Mouse (Mus musculus) monocyte, adult 2 months (primary cell): ENCODE measurements at regions not wholly inside any gene's neighbourhood (a gene's known extent, or its start where the extent isn't known, plus 50 kb on each side); places are given as distances from the start of the nearest gene placed in this dataset.

Experiments used
- DNase-seq, 2 experiments: peaks; one replicate each; pipeline ENCODE4 v3.0.0; 2022; ENCODE audit warnings: low spot score in 2 of 2, low read depth in 1 of 2

- peak in 1 of 2 experiments; percentile 35 for DNase-seq
Observed at GRCm38 (mm10) chr16:49965528-49966250, 165.4 kb downstream of the Cd47 start.

- no peak for DNase-seq
Observed at GRCm38 (mm10) chr16:49966251-49966588, 165.9 kb downstream of the Cd47 start.

- no peak for DNase-seq
Observed at GRCm38 (mm10) chr16:49967110-49967509, 166.8 kb downstream of the Cd47 start.

- no peak for DNase-seq
Observed at GRCm38 (mm10) chr16:49968291-49968870, 168.0 kb downstream of the Cd47 start.

- no peak for DNase-seq
Observed at GRCm38 (mm10) chr16:49969035-49969434, 168.7 kb downstream of the Cd47 start.

GRCm38 (mm10) chr16:49969693-49970296 is 169.5 kb downstream of the Cd47 start:
- no peak for DNase-seq

GRCm38 (mm10) chr16:49970297-49970804 is 170.0 kb downstream of the Cd47 start:
- peak in 1 of 2 experiments; percentile 23 for DNase-seq

- DNase-seq, result peak; percentile 43 to 52
Observed at GRCm38 (mm10) chr16:49971141-49971555, 170.8 kb downstream of the Cd47 start.

- DNase-seq, result no peak
Observed at GRCm38 (mm10) chr16:49977276-49977675, 176.9 kb downstream of the Cd47 start.

- DNase-seq, result no peak
Observed at GRCm38 (mm10) chr16:49979426-49979940, 179.2 kb downstream of the Cd47 start.

- no peak for DNase-seq
Observed at GRCm38 (mm10) chr16:49980178-49980646, 179.9 kb downstream of the Cd47 start.

GRCm38 (mm10) chr16:49982180-49982579 is 181.8 kb downstream of the Cd47 start:
- DNase-seq, result peak; percentile 75 to 80

- no peak for DNase-seq
Observed at GRCm38 (mm10) chr16:49985082-49986076, 185.0 kb downstream of the Cd47 start.

GRCm38 (mm10) chr16:49986954-49987353 is 186.6 kb downstream of the Cd47 start:
- DNase-seq, result peak in 1 of 2 experiments; percentile 3

- no peak for DNase-seq
Observed at GRCm38 (mm10) chr16:49995822-49996221, 195.5 kb downstream of the Cd47 start.

GRCm38 (mm10) chr16:49996593-49996992 is 196.3 kb downstream of the Cd47 start:
- no peak for DNase-seq

GRCm38 (mm10) chr16:49997040-49997439 is 196.7 kb downstream of the Cd47 start:
- no peak for DNase-seq

- no peak for DNase-seq
Observed at GRCm38 (mm10) chr16:50000805-50001204, 200.5 kb downstream of the Cd47 start.

- no peak for DNase-seq
Observed at GRCm38 (mm10) chr16:50001662-50002455, 201.5 kb downstream of the Cd47 start.

- DNase-seq, result no peak
Observed at GRCm38 (mm10) chr16:50002456-50002788, 202.1 kb downstream of the Cd47 start.
